Mouse (Mus musculus): ENCODE data around the gene Dnah14.

Gene Dnah14

DNA sequence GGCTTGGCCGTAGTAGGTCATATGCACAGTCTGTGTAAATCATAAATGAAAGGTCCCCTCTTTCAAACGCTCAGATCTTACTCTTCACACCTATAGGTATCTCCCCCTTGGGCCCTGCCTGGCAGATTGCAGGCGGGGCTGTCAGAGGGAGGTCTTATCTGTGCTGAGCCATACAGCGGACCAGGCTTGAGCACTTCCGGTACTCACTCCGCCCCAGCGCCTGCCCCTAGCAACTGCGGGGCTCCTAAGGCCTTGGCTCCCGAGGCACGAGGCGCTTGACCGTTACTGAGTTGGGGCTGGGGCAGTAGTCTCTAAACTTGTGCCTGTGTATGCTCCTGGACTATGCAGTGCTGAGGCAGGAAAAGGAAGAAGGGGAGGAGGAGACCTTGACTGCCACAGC lies at the start of gene Dnah14:
Dnah14 (plus strand) TSS at position 238 of the 400 bp plus-strand sequence.
- no peak for DNase-seq

GRCm38 (mm10) chr1:181529368-181529767 lies 47.0 kb upstream of the Dnah14 start:
- DNase-seq = no peak

DNA sequence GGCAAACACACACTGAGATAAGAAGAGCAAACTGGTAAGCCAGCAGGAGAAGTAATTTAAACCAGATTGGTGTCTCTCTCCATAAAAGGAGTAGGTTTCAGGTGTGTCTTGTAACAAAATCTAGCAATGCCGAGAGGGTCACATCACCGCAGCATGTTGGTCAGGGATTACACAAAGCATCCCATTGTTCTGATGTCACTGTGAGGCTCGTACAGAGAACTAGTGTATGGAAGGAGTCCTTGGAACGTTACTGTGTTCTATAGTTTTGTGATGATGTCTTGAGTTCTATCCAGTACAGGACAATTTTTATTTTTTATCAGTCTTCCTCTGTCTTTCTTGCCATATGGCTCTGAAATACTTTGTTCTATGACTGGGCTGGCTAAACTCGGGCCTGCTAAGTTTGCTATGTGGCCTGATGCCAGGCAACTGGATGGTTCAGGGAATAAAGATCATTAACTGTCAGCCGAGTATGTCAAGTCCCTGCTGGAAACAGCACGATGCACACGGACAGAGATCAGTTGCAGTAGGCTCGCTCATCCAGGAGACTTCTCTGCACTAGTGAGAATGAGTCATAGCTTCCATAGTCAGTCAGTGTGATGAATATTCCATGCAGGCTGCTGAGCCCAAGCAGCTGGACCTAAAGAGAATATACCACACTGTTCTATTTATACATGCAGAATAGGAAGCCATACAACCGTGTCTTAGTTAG lies 41.0 kb upstream of the Dnah14 start:
- no peak for DNase-seq

- no peak for DNase-seq
Observed at GRCm38 (mm10) chr1:181537627-181538525, 38.5 kb upstream of the Dnah14 start.

DNA sequence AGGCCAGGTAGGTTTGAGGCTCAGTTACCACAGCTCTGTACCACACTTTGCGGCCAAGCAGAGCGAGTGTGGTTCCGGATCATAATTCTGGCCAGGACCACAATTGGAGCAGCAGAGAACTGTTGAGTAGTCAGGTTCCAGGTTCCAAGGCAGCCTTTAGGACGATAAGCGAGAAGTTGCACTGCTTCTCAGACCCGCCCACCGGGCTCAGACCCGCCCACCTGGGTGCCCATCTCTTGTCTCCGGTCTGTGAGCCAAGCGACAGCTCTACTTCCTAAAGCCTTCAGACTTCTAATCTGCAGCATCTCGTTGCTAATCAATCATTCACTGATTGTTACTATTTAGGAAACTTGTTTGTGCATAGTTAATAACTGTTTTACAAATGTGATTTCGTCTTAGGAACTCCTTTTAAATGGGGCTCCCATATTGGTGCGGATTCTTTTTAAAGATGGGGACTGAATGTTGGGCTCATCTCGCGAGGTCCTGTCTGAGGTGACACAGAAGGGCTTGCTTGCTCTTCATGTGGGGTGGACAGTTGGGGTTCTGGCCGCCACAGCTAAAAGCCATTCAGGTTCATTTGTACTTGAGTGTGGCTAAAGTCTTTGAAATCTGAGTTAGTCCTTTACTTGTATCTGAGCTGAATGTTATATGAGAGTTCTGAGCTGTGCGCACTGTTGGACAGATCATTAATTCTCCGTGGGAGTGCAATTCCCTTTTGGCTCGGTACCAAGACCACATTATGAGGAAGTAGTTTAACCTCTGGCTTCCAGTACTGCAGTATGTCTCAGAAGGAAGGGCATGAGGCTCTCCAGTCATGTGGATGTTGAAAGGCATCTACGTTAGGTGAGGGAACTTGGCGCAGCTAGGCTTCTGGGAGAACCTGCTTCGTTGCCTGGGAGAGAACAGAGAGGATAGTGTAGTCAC lies 36.3 kb upstream of the Dnah14 start:
- DNase-seq = peak; percentile 31

DNA sequence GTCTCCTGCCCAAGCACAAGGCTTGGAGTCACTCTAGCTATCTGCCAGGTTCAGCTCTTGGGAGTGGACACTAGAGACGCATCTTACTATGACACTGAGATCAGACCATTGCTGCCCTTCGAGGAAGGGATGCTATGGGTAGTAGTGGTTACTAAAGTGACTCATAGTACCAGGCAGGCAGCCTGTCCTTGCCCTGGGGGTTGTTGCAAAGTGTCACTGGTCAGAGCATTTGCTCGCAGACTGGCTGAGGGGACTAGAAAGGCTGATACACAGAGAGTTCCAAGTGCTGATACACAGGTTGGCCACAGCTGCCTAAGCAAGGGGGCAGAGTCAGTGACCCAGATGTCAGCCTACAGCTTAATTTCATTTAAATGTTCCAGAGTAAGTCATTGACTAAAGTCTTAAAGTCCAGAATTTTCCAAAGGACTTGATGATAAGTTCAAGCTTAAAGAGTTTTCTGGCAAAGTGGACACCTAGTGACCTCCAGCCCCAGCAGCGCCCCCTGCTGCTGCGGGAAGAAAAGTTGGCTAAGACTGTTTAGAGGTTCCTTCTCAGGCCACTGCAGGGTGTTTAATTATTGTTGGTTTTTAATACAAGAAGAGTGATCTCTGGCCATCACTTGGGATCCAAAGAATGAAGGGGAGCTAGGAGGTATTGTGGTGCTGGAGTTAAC lies 32.5 kb upstream of the Dnah14 start:
- peak; percentile 47 for DNase-seq

- DNase-seq = peak; percentile 61
Observed at GRCm38 (mm10) chr1:181545044-181545772, 31.2 kb upstream of the Dnah14 start.

DNA sequence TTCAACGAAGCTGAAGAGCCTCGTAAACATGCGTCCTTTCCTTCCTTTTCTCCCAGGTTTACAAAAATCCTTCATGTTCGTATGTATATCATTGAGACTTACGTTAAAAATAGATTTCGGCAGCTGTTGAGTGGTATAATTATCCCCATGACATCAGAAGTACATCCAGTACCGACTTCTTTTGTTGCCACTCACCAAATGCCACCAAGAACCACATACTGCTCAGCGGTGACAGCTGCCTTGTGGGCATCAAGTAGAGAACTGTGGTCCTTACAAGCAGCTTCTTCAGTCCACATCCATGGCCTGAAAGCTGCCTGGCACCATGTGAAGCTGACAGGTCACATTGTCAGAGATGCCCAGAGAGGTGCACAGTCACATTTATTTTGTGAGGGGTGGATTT lies 26.4 kb upstream of the Dnah14 start:
- DNase-seq = no peak

- DNase-seq = no peak
Observed at GRCm38 (mm10) chr1:181550826-181551225, 25.5 kb upstream of the Dnah14 start.

DNA sequence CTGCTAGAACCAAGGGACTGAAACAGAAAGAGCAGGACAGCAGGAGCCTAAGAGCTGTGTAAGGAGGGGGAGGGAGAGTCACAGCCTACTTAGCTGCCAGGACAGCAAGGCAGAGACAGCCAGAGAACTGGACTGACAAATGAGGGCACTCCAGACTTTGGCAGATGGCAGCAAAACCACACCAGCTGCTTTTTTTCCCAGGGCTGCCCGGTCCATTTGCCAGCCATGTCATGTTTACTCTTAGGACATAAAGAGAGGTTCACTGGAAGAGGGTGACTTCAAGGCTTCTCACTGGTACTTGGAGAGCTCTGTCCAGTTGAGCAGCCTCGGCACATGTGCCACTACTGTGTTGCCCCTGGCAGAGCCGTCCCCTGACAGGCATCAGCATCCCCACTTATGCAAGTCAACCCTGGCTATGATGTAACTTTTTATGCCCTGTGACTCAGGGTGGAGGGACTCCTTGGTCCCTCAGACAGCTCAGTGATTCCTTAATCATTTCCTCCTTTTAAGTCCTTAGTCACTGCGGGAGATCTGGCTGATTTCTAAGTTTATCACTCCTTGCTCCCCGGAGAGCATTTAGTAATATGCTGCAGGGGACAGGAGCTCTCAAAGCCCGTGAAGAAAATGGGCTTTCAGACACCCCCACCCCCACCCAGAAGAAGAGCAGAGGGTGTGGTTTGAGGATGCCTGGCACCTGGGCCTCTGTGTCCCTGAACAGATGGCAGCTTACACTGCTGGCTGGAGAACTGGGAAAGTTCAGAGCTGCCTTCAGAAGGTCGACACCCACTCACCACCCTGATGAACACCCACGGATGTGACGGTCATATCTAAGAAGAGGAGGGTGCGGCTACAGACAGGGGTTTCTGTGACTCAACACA lies 23.6 kb upstream of the Dnah14 start:
- DNase-seq = no peak

- DNase-seq = no peak
Observed at GRCm38 (mm10) chr1:181555475-181555874, 20.9 kb upstream of the Dnah14 start.

DNA sequence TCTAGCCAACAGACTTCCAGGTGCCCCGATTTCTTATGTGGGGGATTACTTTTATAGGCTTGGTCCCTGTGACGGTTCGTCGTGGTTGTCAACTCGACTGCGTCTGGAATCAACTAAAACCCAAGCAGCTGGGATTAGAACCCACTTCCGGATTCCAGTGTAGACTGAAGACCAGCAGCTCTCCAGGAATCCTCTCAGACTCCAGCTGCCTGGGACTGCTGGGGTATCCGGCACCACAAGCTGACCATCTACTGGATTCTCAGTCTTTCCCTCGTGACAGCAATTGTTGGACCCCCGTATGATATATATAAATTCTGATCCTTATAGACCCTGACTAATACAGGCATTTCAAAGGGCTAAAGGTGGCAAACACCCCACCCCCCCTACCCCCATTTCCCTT lies 16.7 kb upstream of the Dnah14 start:
- no peak for DNase-seq

- DNase-seq = no peak
Observed at GRCm38 (mm10) chr1:181560325-181560724, 16.0 kb upstream of the Dnah14 start.

- no peak for DNase-seq
Observed at GRCm38 (mm10) chr1:181560896-181561767, 15.2 kb upstream of the Dnah14 start.

GRCm38 (mm10) chr1:181561768-181562444 lies 14.5 kb upstream of the Dnah14 start:
- DNase-seq = no peak

DNA sequence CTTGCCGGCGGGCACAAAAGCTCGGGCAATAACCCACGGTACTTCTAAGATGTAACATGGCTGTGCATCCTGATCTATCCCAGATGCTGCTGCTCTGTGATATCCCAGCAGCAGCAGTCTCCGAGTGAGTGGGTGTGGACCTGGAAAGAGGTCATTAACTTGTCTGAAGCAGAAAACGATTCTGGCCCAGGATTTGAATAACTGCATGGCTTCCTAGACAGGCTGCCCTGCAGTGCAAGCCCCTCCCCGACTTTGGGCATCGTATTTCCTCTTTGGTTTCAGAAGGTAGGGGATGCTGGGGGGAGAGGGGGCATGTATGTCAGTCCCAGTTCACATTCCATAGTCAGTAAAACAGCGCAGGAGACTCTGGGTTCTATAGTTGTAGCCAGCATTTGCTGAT lies 6.9 kb upstream of the Dnah14 start:
- DNase-seq = no peak

- no peak for DNase-seq
Observed at GRCm38 (mm10) chr1:181583152-181583551, 6.8 kb downstream of the Dnah14 start.

GRCm38 (mm10) chr1:181589116-181589515 lies 12.8 kb downstream of the Dnah14 start:
- no peak for DNase-seq

DNA sequence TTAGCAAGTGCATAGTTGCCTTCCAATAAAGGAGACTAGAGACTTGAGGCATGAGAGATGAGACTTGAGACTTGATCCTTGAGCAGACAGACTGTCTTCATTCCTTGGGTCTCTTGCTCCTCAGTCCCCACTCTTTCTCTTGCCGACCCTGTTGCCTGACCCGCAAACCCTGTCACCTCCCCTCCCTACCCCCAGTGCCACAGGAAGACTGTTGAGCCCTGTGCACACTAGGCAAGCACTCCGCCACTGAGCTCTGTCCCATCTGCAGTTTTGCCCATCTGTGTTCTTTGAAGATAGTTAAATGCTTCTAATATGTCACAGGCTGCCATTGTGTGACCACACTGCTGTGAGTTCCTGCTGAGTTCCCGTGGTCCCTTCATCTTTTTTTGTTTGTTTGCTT lies 23.0 kb downstream of the Dnah14 start:
- DNase-seq = peak; percentile 51
